Mouse (Mus musculus) CH12.LX (cell line): Measurements from ENCODE around the gene Fam163b. TPM values are rescaled to one million over a fixed set of nuclear protein-coding genes. Genes with fewer than 3 reads are reported as not detected.
A peak's percentile ranks its signal among the peaks of the same experiment; 100 is the strongest.

Source experiments
- DNase-seq: peaks from one replicate; pipeline ENCODE4 v3.0.0-alpha.2; 2013; ENCODE audit errors: extremely low read depth
- H3K27ac ChIP-seq: 2 replicates; pipeline ENCODE4 v1.5.1; 2012; ENCODE audit warnings: low read depth, mild to moderate bottlenecking, control low read depth, moderate library complexity; ENCODE audit not compliant: insufficient read depth
- H3K27me3 ChIP-seq: replicated peaks from 2 replicates; pipeline ENCODE3; 2012; ENCODE audit warnings: inconsistent platforms
- H3K36me3 ChIP-seq, 2 experiments: replicated peaks in 1 of 2; 2 replicates each; pipeline versions ENCODE3 to v1.6.1; 2012; ENCODE audit warnings: inconsistent platforms in 1 of 2, low read length in 1 of 2, mild to moderate bottlenecking in 1 of 2, mixed read lengths in 1 of 2, moderate library complexity in 1 of 2; ENCODE audit not compliant: control insufficient read depth in 1 of 2, insufficient read depth in 1 of 2
- H3K4me1 ChIP-seq, 2 experiments: 2 replicates each; pipeline ENCODE4 v1.6.1; 2012; ENCODE audit warnings: inconsistent platforms in 1 of 2, moderate library complexity in 1 of 2; ENCODE audit not compliant: insufficient read depth in 2 of 2, control insufficient read depth in 1 of 2
- H3K4me2 ChIP-seq: 2 replicates; pipeline ENCODE4 v1.6.1; 2012; ENCODE audit warnings: low read depth, mild to moderate bottlenecking, control low read depth; ENCODE audit not compliant: poor library complexity, insufficient read depth, severe bottlenecking
- H3K4me3 ChIP-seq, 3 experiments: fragments of 150-350 bp in 1 of 3; sonication (generic) in 1 of 3; replicated peaks in 1 of 3; 2 replicates each; pipeline versions ENCODE3 to v1.5.1; 2011 to 2012; ENCODE audit warnings: low read depth in 2 of 3, low read length in 2 of 3, mild to moderate bottlenecking in 2 of 3, moderate library complexity in 2 of 3, control low read depth in 1 of 3, improper control_type of control experiment in 1 of 3, inconsistent platforms in 1 of 3, mixed read lengths in 1 of 3; ENCODE audit not compliant: poor library complexity in 1 of 3
- H3K79me2 ChIP-seq: replicated peaks from 2 replicates; pipeline ENCODE4 v1.6.1; 2012; ENCODE audit warnings: mild to moderate bottlenecking, moderate library complexity; ENCODE audit not compliant: control insufficient read depth, poor library complexity, insufficient read depth, severe bottlenecking; ENCODE audit errors: extremely low read depth
- H3K9ac ChIP-seq: 2 replicates; pipeline ENCODE4 v1.6.1; 2012; ENCODE audit warnings: low read depth, mild to moderate bottlenecking, control low read depth, moderate library complexity; ENCODE audit not compliant: insufficient read depth
- H3K9me3 ChIP-seq: replicated peaks from 2 replicates; pipeline ENCODE3; 2012; ENCODE audit warnings: low read length, inconsistent platforms, mixed read lengths
- BHLHE40 ChIP-seq: IDR thresholded peaks from 2 replicates; pipeline ENCODE4 v1.6.1; 2011; ENCODE audit warnings: mild to moderate bottlenecking, low read depth, low read length, improper control_type of control experiment
- CTCF ChIP-seq, 2 experiments: IDR thresholded peaks in 1 of 2; conservative IDR thresholded peaks in 1 of 2; 2 replicates each; pipeline ENCODE4 v1.5.1; 2011 to 2012; ENCODE audit warnings: low read depth in 2 of 2, low read length in 2 of 2, improper control_type of control experiment in 1 of 2, inconsistent platforms in 1 of 2, mild to moderate bottlenecking in 1 of 2, moderate library complexity in 1 of 2
- E2F4 ChIP-seq: IDR thresholded peaks from 2 replicates; pipeline ENCODE4 v1.6.1; 2011; ENCODE audit warnings: low read depth, low read length, improper control_type of control experiment; ENCODE audit not compliant: insufficient replicate concordance
- ELF1 ChIP-seq: IDR thresholded peaks from 2 replicates; pipeline ENCODE4 v1.6.1; 2014; ENCODE audit warnings: low read depth, mild to moderate bottlenecking, inconsistent platforms, low read length, improper control_type of control experiment
- EP300 ChIP-seq: IDR thresholded peaks from 2 replicates; pipeline ENCODE4 v1.6.1; 2011; ENCODE audit warnings: low read length, improper control_type of control experiment
- ETS1 ChIP-seq: conservative IDR thresholded peaks from 2 replicates; pipeline ENCODE4 v1.6.1; 2012; ENCODE audit warnings: low read depth, mild to moderate bottlenecking, inconsistent platforms, low read length, improper control_type of control experiment, moderate library complexity
- HCFC1 ChIP-seq: IDR thresholded peaks from 2 replicates; pipeline ENCODE4 v1.6.1; 2012; ENCODE audit warnings: low read depth, mild to moderate bottlenecking, inconsistent platforms, low read length, improper control_type of control experiment
- IRF4 ChIP-seq: IDR thresholded peaks from 2 replicates; pipeline ENCODE4 v1.6.1; 2014; ENCODE audit warnings: low read depth, mild to moderate bottlenecking, inconsistent platforms, low read length, improper control_type of control experiment
- JUND ChIP-seq: conservative IDR thresholded peaks from 2 replicates; pipeline ENCODE4 v1.6.1; 2011; ENCODE audit warnings: low read depth, low read length, improper control_type of control experiment
- KAT2A ChIP-seq: IDR thresholded peaks from 2 replicates; pipeline ENCODE4 v1.6.1; 2012; ENCODE audit warnings: low read length, improper control_type of control experiment, inconsistent platforms; ENCODE audit not compliant: insufficient replicate concordance
- MAX ChIP-seq: IDR thresholded peaks from 2 replicates; pipeline ENCODE4 v1.6.1; 2011; ENCODE audit warnings: low read length, improper control_type of control experiment
- MAZ ChIP-seq: IDR thresholded peaks from 2 replicates; pipeline ENCODE4 v1.6.1; 2012; ENCODE audit warnings: low read depth, mild to moderate bottlenecking, inconsistent platforms, low read length, improper control_type of control experiment, moderate library complexity
- MEF2A ChIP-seq: IDR thresholded peaks from 2 replicates; pipeline ENCODE4 v1.6.1; 2014; ENCODE audit warnings: low read depth, mild to moderate bottlenecking, inconsistent platforms, low read length, improper control_type of control experiment, borderline replicate concordance
- MXI1 ChIP-seq: IDR thresholded peaks from 2 replicates; pipeline ENCODE4 v1.6.1; 2011; ENCODE audit warnings: mild to moderate bottlenecking, low read depth, low read length, improper control_type of control experiment
- NELFE ChIP-seq: IDR thresholded peaks from 2 replicates; pipeline ENCODE4 v1.6.1; 2011; ENCODE audit warnings: low read depth, low read length, improper control_type of control experiment
- RAD21 ChIP-seq: IDR thresholded peaks from 2 replicates; pipeline ENCODE4 v1.6.1; 2011; ENCODE audit warnings: low read depth, mild to moderate bottlenecking, low read length, improper control_type of control experiment, moderate library complexity
- RCOR1 ChIP-seq: conservative IDR thresholded peaks from 2 replicates; pipeline ENCODE4 v1.6.1; 2012; ENCODE audit warnings: low read depth, mild to moderate bottlenecking, inconsistent platforms, low read length, improper control_type of control experiment
- SIN3A ChIP-seq: IDR thresholded peaks from 2 replicates; pipeline ENCODE4 v1.6.1; 2012; ENCODE audit warnings: low read length, improper control_type of control experiment, inconsistent platforms
- TCF12 ChIP-seq: IDR thresholded peaks from 2 replicates; pipeline ENCODE4 v1.6.1; 2014; ENCODE audit warnings: low read depth, mild to moderate bottlenecking, inconsistent platforms, low read length, improper control_type of control experiment
- USF2 ChIP-seq: conservative IDR thresholded peaks from 2 replicates; pipeline ENCODE4 v1.6.1; 2011; ENCODE audit warnings: low read depth, low read length, improper control_type of control experiment
- ZC3H11A ChIP-seq: IDR thresholded peaks from 2 replicates; pipeline ENCODE4 v1.6.1; 2012; ENCODE audit warnings: low read depth, mild to moderate bottlenecking, inconsistent platforms, low read length, improper control_type of control experiment
- ZNF384 ChIP-seq: IDR thresholded peaks from 2 replicates; pipeline ENCODE4 v1.6.1; 2012; ENCODE audit warnings: low read depth, low read length, improper control_type of control experiment, inconsistent platforms
- dilution Hi-C: fragments of 300-500 bp; cut with MboI; formaldehyde crosslinking; loops from 2 replicates; pipeline ENCODE4 v1.14.3; 2020; ENCODE audit warnings: low sequenced_read_pairs; ENCODE audit not compliant: extremely low pct_unique_long_range_greater_than_20kb, extremely low pct_ligation_motif_present
- in situ Hi-C: fragments of 300-500 bp; cut with MboI; formaldehyde crosslinking; loops from 3 replicates; pipeline ENCODE4 v1.14.3; 2019; ENCODE audit warnings: low sequenced_read_pairs, low pct_ligation_motif_present, low pct_unique_long_range_greater_than_20kb, mixed read lengths
- polyA plus RNA-seq: library from polyadenylated mRNA; unstranded; fragments of >175 nt; gene quantifications from 2 replicates; pipeline ENCODE4 v1.2.1, GENCODE M21; 2012; ENCODE audit warnings: low read depth; ENCODE audit not compliant: insufficient read length
- total RNA-seq, 2 experiments: library from RNA; depleted of rRNA; stranded (reverse); fragments of 300-350 nt in 1 of 2; fragments of >200 nt in 1 of 2; gene quantifications; 2 replicates each; pipeline ENCODE4 v1.2.3; 2012 to 2014

Fam163b gene
- total RNA-seq (2012; rRNA removed) (not detected in 2 replicates), total RNA-seq (2014; rRNA removed) (not detected in 2 replicates), polyA plus RNA-seq (not detected in 2 replicates)

- H3K9me3 ChIP-seq, result no peaks in the 10 kb centered on the region
- dilution Hi-C loops, result no loop called here
- DNase-seq, result no peak
- H3K9ac ChIP-seq, result no peak within 1 kb of the TSS
- TF ChIP-seq ZC3H11A, result no peak
- TF ChIP-seq JUND, result no peak
- TF ChIP-seq, all 38 proteins: peak for 0
- H3K4me1 ChIP-seq, result no peaks in the 10 kb centered on the region
- no peak within 1 kb of the TSS for H3K27ac ChIP-seq
- no peaks in the 10 kb centered on the region for H3K36me3 ChIP-seq
- in situ Hi-C loops, result no loop called here
- H3K79me2 ChIP-seq, result no peaks in the 10 kb centered on the region
- H3K4me2 ChIP-seq, result no peak within 1 kb of the TSS
- H3K27me3 ChIP-seq, result peaks cover 91% of the 10 kb centered on the region
- no peak within 1 kb of the TSS for H3K4me3 ChIP-seq
These were observed at the start of gene Fam163b for GRCm38 (mm10) chr2:27141950-27142693. Fam163b (minus strand) TSS chr2:27142491.

- H3K27me3 ChIP-seq, result peaks cover 35% of the 10 kb centered on the region
- H3K79me2 ChIP-seq, result no peaks in the 10 kb centered on the region
- H3K4me1 ChIP-seq, result peaks cover 4 to 16% of the 10 kb centered on the region in 2 experiments; a peak in 3 of 4 replicates
- H3K4me2 ChIP-seq, result no peak overlapping the region
- no peak for DNase-seq
- H3K27ac ChIP-seq, result no peak overlapping the region
- in situ Hi-C loops (no loop called here), dilution Hi-C loops (no loop called here)
- no peak for TF ChIP-seq HCFC1
- TF ChIP-seq MAX, result no peak
- no peak for TF ChIP-seq NELFE
- TF ChIP-seq ZC3H11A, result no peak
- TF ChIP-seq E2F4, result no peak
- TF ChIP-seq RAD21, result no peak
- no peak for TF ChIP-seq EP300
- no peak for TF ChIP-seq MEF2A
- no peak for TF ChIP-seq MXI1
- no peak for TF ChIP-seq ETS1
- H3K36me3 ChIP-seq, result no peaks in the 10 kb centered on the region
- H3K9me3 ChIP-seq, result no peaks in the 10 kb centered on the region
- no peak overlapping the region for H3K4me3 ChIP-seq
- no peak overlapping the region for H3K9ac ChIP-seq
These were observed 47.7 kb upstream of the Fam163b start for GRCm38 (mm10) chr2:27189994-27190393.

GRCm38 (mm10) chr2:27187531-27187930 lies 45.2 kb upstream of the Fam163b start:
- dilution Hi-C loops (no loop called here), in situ Hi-C loops (no loop called here)
- Histone ChIP-seq H3K27me3 (peaks cover 58% of the 10 kb centered on the region), H3K79me2 (no peaks in the 10 kb centered on the region), H3K9me3 (no peaks in the 10 kb centered on the region), H3K36me3 (no peaks in the 10 kb centered on the region), H3K9ac (no peak overlapping the region), H3K4me1 (peaks cover 4 to 16% of the 10 kb centered on the region in 2 experiments; a peak in 3 of 4 replicates), H3K27ac (no peak overlapping the region), H3K4me3 (no peak overlapping the region), H3K4me2 (no peak overlapping the region)
- peak; percentile 31 for DNase-seq
- no peak for TF ChIP-seq USF2
- no peak for TF ChIP-seq ELF1
- TF ChIP-seq CTCF (conservative IDR thresholded peaks at IDR 0.05 in 1 of 2, IDR thresholded peaks at IDR 0.05 in 1 of 2; ENCODE audit: low read depth in 2 of 2, low read length in 2 of 2), result no peak
- peak; percentile 28; the same call in 1 of the 2 replicates for TF ChIP-seq ZNF384
- TF ChIP-seq E2F4, result no peak
- no peak for TF ChIP-seq TCF12
- no peak for TF ChIP-seq RCOR1
- no peak for TF ChIP-seq SIN3A
- no peak for TF ChIP-seq MAZ
- TF ChIP-seq ETS1, result peak; percentile 51
- peak; percentile 92 for TF ChIP-seq BHLHE40
- no peak for TF ChIP-seq RAD21
- TF ChIP-seq HCFC1, result no peak
- no peak for TF ChIP-seq ZC3H11A
- TF ChIP-seq IRF4, result no peak
- no peak for TF ChIP-seq JUND
- TF ChIP-seq KAT2A, result no peak
